Mouse (Mus musculus) embryo, embryonic 10 days (tissue): ENCODE data around the gene Dync2li1.

Experiments
- DNase-seq: peaks from one replicate; pipeline ENCODE4 v3.0.0-alpha.2; 2015; ENCODE audit warnings: low spot score

Dync2li1 gene

GRCm38 (mm10) chr17:84611500-84611899, 14.8 kb upstream of the Dync2li1 start:
- no peak for DNase-seq

- DNase-seq: no peak
Observed at GRCm38 (mm10) chr17:84611971-84612370, 14.3 kb upstream of the Dync2li1 start.

- no peak for DNase-seq
Observed at GRCm38 (mm10) chr17:84615811-84616210, 10.5 kb upstream of the Dync2li1 start.

DNA sequence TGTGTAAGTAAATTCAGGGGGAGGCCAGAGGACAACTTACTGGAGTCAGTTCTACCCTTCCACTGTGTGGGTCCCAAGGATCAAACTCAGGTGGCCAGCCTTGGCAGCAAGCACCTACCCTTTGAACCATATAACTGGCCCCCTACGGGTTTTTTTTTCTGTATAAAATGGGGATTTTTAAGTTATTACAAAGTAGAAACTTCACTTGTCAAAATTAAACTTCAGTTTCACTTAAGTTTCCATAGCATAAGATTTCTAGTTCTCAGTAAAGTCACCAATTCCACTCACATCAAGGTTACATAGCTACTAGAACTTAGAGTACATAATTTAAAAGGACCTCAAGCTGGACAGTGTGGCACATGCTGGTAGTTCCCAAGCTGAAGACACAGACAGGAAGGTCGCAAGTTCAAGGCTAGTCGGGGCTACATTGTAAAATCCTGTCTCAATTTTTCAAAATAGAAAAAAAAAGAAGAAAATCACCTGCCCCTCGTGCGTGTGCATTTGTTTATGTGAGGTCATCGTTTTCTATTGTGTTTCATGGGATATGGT, 9.7 kb upstream of the Dync2li1 start:
- DNase-seq: no peak

DNA sequence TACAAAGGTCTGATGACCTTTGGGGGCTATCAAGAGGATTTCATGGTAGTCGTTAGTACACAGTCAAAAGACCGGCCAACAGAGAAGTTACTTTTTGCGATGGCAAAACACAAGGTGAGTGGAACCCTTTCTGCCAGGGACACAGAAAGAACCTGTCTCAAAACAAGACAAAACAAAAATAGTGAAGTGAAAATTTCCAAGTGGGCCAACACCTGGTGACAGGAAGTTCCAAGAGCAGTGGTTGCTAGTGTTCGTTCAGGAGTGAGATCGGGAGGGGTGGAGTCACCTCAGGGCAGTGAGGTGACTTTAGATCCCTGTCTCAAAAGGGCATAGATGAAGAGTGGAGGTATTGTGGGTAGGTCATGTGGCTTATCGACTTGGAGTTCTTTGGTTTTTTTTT, 8.3 kb upstream of the Dync2li1 start:
- no peak for DNase-seq

DNA sequence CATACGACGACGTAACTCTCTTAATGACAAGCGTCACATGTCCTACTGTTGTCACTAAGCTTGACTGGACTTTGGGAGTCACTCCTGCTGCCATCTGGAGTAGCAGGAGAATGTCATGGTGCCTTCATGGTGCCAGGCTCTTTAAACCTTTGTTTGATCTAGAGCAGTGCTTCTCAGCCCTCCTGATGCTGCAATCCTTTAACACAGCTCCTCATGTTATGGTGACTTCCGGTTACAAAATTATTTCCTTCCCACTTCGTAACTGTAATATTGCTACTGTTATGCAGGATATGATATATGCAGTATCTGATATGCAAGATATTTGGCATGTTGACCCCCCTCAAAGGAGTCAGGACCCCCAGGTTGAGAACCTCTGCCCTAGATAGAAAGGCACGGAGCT, 7.2 kb upstream of the Dync2li1 start:
- no peak for DNase-seq

GRCm38 (mm10) chr17:84620076-84620475, 6.2 kb upstream of the Dync2li1 start:
- no peak for DNase-seq

DNA sequence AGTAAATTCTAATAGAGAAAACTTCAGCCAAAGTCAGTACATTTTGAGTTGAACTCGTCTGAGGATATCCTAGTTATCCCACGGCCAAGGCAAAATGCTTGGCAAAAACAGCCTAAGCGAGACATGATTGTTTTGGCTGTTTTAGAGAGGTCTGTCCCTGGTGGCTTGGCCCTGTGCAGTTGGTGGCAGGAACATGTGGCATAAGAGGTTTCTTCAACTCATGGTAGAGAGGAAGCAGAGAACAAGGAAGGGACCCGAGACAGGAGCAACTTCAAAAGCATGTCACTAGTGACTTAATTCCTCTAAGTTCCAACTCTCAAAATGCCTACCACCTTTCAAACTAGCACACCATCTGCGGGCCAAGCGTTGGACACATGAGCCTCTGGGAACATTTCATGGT, 5.7 kb upstream of the Dync2li1 start:
- no peak for DNase-seq

DNA sequence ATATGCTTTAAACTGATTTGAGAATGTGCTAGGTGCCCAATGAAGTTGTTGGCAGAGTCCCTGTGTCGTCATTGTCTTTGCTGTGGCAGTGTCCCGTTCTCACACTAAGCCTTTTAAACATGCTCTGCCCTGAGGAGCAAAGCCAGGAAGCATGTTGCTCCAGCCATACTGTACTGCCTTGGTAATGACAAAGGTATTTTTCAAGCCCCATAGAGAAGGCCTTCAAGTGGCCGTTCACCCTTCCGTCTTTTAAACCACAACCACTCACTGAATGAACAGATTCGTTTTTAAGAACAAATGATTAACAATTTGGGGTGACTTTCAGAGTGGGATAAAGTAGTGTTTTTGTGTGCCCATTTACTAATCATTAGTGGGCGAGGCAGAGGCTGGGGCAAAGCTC, 5.1 kb upstream of the Dync2li1 start:
- DNase-seq: no peak

- DNase-seq: no peak
Observed at GRCm38 (mm10) chr17:84622028-84622427, 4.3 kb upstream of the Dync2li1 start.

- DNase-seq: no peak
Observed at GRCm38 (mm10) chr17:84622873-84623272, 3.4 kb upstream of the Dync2li1 start.

DNA sequence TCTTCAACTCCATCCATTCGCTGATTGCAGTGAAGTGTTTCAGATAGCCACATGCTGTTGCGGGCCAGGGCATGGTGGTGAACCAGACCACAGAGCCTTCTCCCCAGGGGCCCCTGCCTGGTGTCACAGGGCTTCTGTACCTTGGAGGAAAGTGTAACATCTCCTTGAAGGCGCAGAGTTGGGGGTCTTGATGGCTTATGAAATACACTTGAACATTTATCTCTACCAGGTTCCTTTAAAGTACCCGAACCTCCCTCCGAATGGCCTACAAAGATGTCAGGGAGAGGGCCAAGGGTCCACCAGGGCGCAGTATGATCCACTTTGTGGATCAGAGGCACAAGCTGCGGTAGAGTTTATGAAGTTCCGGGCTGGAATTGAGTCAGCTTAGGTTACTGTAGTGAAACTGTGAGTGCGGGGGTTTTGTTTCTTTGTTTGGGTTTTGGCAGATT, 585 bp downstream of the Dync2li1 start:
- peak; percentile 43 for DNase-seq

DNA sequence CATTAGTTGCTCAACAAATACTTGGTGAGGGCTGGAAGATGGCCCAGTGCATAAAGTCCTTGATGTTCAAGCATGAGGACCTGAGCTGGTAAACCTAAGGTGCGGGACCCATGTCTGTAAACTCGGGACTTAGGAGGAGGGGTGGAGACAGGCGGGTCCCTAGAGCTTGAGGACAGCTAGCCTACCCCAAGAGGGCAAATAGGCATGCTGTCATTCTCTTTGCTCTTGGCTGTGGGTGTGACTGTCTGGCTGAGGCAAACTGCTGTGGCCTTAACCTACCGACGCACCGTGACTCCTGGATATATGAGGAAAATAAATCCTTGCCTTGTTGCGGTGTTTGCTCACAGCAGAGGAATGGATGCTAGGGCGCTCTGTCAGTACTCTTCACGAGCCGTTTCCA, 1.4 kb downstream of the Dync2li1 start:
- no peak for DNase-seq

- DNase-seq: no peak
Observed at GRCm38 (mm10) chr17:84628611-84629010, 2.3 kb downstream of the Dync2li1 start.

DNA sequence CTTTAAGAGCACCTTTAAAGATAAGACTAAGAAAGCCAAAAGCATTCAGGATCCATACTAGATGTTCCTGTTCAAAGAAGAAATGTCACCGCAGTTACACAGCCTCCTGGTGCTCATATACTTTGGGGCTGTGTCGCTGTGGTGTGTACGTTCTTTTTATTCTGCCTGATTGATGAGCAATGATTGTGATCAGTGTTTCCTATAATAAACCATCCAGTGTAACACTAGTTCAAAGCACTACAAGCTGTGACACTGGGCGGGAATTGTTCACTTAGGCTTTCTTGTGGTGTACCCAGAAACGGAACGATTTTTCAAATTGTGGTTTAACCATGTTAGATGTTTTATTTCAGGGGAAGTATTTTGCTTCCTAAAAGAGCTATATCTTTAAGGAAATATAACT, 5.5 kb downstream of the Dync2li1 start:
- DNase-seq: no peak

- no peak for DNase-seq
Observed at GRCm38 (mm10) chr17:84633443-84633842, 7.1 kb downstream of the Dync2li1 start.

DNA sequence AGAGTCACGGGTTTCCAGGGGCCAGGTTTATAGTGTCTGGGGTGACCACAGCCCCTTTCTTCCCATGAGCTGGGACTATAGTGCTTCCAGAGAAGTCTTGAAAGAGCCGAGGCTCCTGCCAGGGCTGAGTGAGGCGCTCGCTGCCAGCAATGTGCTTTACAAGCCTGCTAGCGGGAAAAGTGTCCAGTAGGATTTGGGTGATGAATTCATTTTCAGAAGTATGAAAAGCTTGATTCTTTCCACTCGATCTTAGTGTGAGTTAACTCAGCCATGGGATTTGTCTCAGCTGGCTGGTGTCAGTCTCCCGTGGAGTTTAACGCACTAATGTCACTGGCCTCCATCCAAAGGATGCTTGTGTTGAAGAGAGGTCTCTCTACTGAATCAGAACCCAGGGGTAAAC, 10.0 kb downstream of the Dync2li1 start:
- DNase-seq: no peak

- DNase-seq: no peak
Observed at GRCm38 (mm10) chr17:84637971-84638370, 11.7 kb downstream of the Dync2li1 start.

GRCm38 (mm10) chr17:84639796-84640378, 13.6 kb downstream of the Dync2li1 start:
- DNase-seq: no peak

DNA sequence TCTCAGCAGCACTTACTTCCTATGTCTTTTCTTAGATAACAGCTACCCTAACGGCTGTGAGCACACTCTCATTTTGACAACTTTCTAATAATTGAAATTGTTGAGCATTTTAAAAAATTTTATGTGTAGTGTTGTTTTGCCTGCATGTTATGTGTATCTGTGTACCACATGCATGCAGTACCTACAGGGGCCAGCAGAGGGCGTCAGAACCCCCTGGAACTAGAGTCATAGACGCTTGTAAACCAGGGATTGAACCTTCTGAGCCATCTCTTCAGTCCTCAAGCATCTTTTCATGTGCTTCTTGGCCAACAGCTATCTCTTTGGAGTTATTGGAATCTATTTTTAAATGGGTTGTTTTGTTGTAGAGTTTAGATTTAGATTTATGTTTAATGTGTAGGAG, 15.6 kb downstream of the Dync2li1 start:
- peak; percentile 63 for DNase-seq

GRCm38 (mm10) chr17:84642324-84642723, 16.0 kb downstream of the Dync2li1 start:
- DNase-seq: no peak

- DNase-seq: peak; percentile 53
Observed at GRCm38 (mm10) chr17:84644292-84645050, 18.2 kb downstream of the Dync2li1 start.

GRCm38 (mm10) chr17:84645119-84645518, 18.8 kb downstream of the Dync2li1 start:
- DNase-seq: peak; percentile 31

GRCm38 (mm10) chr17:84645894-84646293, 19.6 kb downstream of the Dync2li1 start:
- DNase-seq: no peak
